Mouse (Mus musculus) megakaryocyte, adult 5-6 weeks (primary cell): ENCODE data around the gene Hist1h1d. TPM values are rescaled to one million over a fixed set of nuclear protein-coding genes. Genes with fewer than 3 reads are reported as not detected.
"Not testable (repeated sequence)": the region's sequence is repeated elsewhere in the genome, so short reads cannot be mapped to it uniquely, and the experiment has no call there.

Experiments used
- ATAC-seq: 2 replicates; pipeline ENCODE4 v1.8.0; 2016; ENCODE audit warnings: mild to moderate bottlenecking, inconsistent platforms; ENCODE audit not compliant: poor library complexity, severe bottlenecking
- total RNA-seq, 2 experiments: library from RNA; stranded (forward) in 1 of 2; stranded (reverse) in 1 of 2; fragments of 153-499, 151-499 nt in 1 of 2; fragments of 221-1000, 200-1000 nt in 1 of 2; gene quantifications; 2 replicates each; pipeline versions ENCODE4 v1.2.3 to v1.2.4; 2015 to 2017

The Hist1h1d gene
- total RNA-seq, 2 experiments from 2014 or later, result 17.0 to 184 TPM

GRCm38 (mm10) chr13:23543965-23544786, 8.9 kb upstream of the Hist1h1d start, which contains the start of gene Hist1h3f:
Gene Hist1h3f, plus strand, starts transcription at chr13:23544052.
- ATAC-seq, result peak; percentile 83

- ATAC-seq, result peak; percentile 14; the same call in 1 of the 2 replicates
Measured at GRCm38 (mm10) chr13:23544787-23545120, 8.3 kb upstream of the Hist1h1d start.

- no peak for ATAC-seq
Measured at GRCm38 (mm10) chr13:23546694-23547093, 6.4 kb upstream of the Hist1h1d start.

- no peak for ATAC-seq
Measured at GRCm38 (mm10) chr13:23550761-23551145, 2.3 kb upstream of the Hist1h1d start.

GRCm38 (mm10) chr13:23551146-23551834, 1.8 kb upstream of the Hist1h1d start, which contains the start of gene Hist1h4f:
Gene Hist1h4f, minus strand, starts transcription at chr13:23551648.
- peak; percentile 60 for ATAC-seq

- ATAC-seq, result no peak
Measured at GRCm38 (mm10) chr13:23551931-23552914, 839 bp upstream of the Hist1h1d start.

GRCm38 (mm10) chr13:23554393-23554792, 1.3 kb downstream of the Hist1h1d start:
- no peak for ATAC-seq

GRCm38 (mm10) chr13:23554925-23555838, 2.1 kb downstream of the Hist1h1d start:
- ATAC-seq, result peak; percentile 66

- ATAC-seq, result peak; percentile 32
Measured at GRCm38 (mm10) chr13:23555839-23556416, 2.9 kb downstream of the Hist1h1d start.

GRCm38 (mm10) chr13:23556906-23557305, 3.8 kb downstream of the Hist1h1d start:
- ATAC-seq, result no peak

GRCm38 (mm10) chr13:23560699-23561098, 7.6 kb downstream of the Hist1h1d start:
- ATAC-seq, result not testable (repeated sequence)

GRCm38 (mm10) chr13:23561531-23561882, 8.4 kb downstream of the Hist1h1d start:
- ATAC-seq, result peak; percentile 20; the same call in 1 of the 2 replicates

- peak; percentile 92 for ATAC-seq
Measured at GRCm38 (mm10) chr13:23561883-23562659, 9.0 kb downstream of the Hist1h1d start, which contains the start of gene Hist1h3e. Gene Hist1h3e, minus strand, starts transcription at chr13:23562369.

- ATAC-seq, result peak; percentile 36
Measured at GRCm38 (mm10) chr13:23562699-23563462, 9.8 kb downstream of the Hist1h1d start.

GRCm38 (mm10) chr13:23564482-23564881, 11.4 kb downstream of the Hist1h1d start:
- ATAC-seq, result no peak

GRCm38 (mm10) chr13:23570261-23571021, 17.4 kb downstream of the Hist1h1d start:
- ATAC-seq, result not testable (repeated sequence)

- ATAC-seq, result peak; percentile 83
Measured at GRCm38 (mm10) chr13:23571022-23571503, 18.0 kb downstream of the Hist1h1d start, which contains the start of the genes Hist1h2ae and Hist1h2bg. Gene Hist1h2ae, minus strand, starts transcription at chr13:23571220. Gene Hist1h2bg, plus strand, starts transcription at chr13:23571396.
